Mouse (Mus musculus) myocyte (in vitro differentiated cells): ENCODE measurements around the gene Clec4a4.

ENCODE experiments used
- CEBPB ChIP-seq: IDR thresholded peaks from 2 replicates; pipeline ENCODE4 v1.6.1; 2011; ENCODE audit warnings: mild to moderate bottlenecking, moderate library complexity; ENCODE audit not compliant: poor library complexity, insufficient read depth, severe bottlenecking
- E2F4 ChIP-seq: IDR thresholded peaks from one replicate; pipeline ENCODE4 v1.6.1; 2011; ENCODE audit warnings: mild to moderate bottlenecking, control low read depth, moderate library complexity; ENCODE audit not compliant: insufficient read depth
- MAX ChIP-seq: IDR thresholded peaks from one replicate; pipeline ENCODE4 v1.6.1; 2011; ENCODE audit warnings: low read depth, mild to moderate bottlenecking, control low read depth
- MYOD1 ChIP-seq, 3 experiments: IDR thresholded peaks; one replicate each; pipeline ENCODE4 v1.6.1; 2011; ENCODE audit warnings: control low read depth in 2 of 3, low read depth in 2 of 3, mild to moderate bottlenecking in 2 of 3, moderate library complexity in 1 of 3; ENCODE audit not compliant: insufficient read length in 2 of 3, control insufficient read depth in 1 of 3
- MYOG ChIP-seq, 3 experiments: IDR thresholded peaks; one replicate each; pipeline ENCODE4 v1.6.1; 2011; ENCODE audit warnings: control low read depth in 2 of 3, low read depth in 2 of 3, mild to moderate bottlenecking in 2 of 3; ENCODE audit not compliant: insufficient read length in 2 of 3, control insufficient read depth in 1 of 3, insufficient read depth in 1 of 3
- POLR2A ChIP-seq: IDR thresholded peaks from one replicate; pipeline ENCODE4 v1.6.1; 2011; ENCODE audit warnings: low read depth, mild to moderate bottlenecking, control low read depth, moderate library complexity; ENCODE audit not compliant: insufficient read length
- POLR2AphosphoS2 ChIP-seq: IDR thresholded peaks from one replicate; pipeline ENCODE4 v1.6.1; 2011; ENCODE audit warnings: low read depth, control low read depth; ENCODE audit not compliant: insufficient read length
- REST ChIP-seq: IDR thresholded peaks from one replicate; pipeline ENCODE4 v1.6.1; 2011; ENCODE audit warnings: mild to moderate bottlenecking, control low read depth, moderate library complexity; ENCODE audit not compliant: insufficient read depth, insufficient read length
- TCF12 ChIP-seq: IDR thresholded peaks from one replicate; pipeline ENCODE4 v1.6.1; 2011; ENCODE audit warnings: mild to moderate bottlenecking, control low read depth; ENCODE audit not compliant: poor library complexity, insufficient read depth, severe bottlenecking
- TCF3 ChIP-seq: IDR thresholded peaks from one replicate; pipeline ENCODE4 v1.6.1; 2011; ENCODE audit warnings: low read depth, control low read depth; ENCODE audit not compliant: insufficient read length
- USF1 ChIP-seq: IDR thresholded peaks from one replicate; pipeline ENCODE4 v1.6.1; 2011; ENCODE audit warnings: low read depth, mild to moderate bottlenecking, control low read depth, moderate library complexity

DNA sequence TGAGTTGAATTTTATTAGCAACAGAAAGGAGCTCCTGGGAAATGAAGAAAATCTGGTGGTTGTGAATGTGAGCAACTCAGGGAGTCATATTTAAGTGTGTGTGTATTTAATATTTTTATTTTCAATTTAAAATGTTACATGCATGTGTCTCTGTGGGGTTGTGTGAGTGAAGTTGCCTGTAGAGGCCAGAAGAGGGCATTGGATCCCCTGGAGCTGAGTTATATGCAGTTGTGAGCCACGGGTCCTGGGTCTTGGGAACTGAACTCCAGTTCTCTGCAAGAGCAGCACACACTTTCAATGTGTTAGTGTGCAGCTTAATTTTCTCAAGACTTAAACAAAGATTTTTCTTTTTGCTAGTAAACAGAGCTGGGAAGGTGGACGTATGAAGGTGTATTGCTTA lies 25.6 kb upstream of the Clec4a4 start:
- TF ChIP-seq POLR2A (no peak), TCF3 (no peak), POLR2AphosphoS2 (no peak), MYOG (IDR thresholded peaks at IDR 0.05; ENCODE audit: control insufficient read depth in 1 of 3, insufficient read depth in 1 of 3, insufficient read length in 2 of 3, low read depth in 2 of 3) (no peak), USF1 (no peak), REST (no peak), E2F4 (no peak), MAX (no peak), CEBPB (no peak), MYOD1 (IDR thresholded peaks at IDR 0.05; ENCODE audit: control insufficient read depth in 1 of 3, insufficient read length in 2 of 3, low read depth in 2 of 3) (no peak), TCF12 (no peak)
